ENCODE assay signal across 8 mouse cellular contexts in genomic region chrX:50599780-50600179, GRCm38 (mm10).
DNase-seq lines count a peak whose midpoint lies in the region; ATAC-seq and TF ChIP-seq lines count a peak whose summit lies in the region.

No protein-coding gene starts in this region.

- no peak overlapping the region; the same call in 1 of the 2 replicates for H3K9ac ChIP-seq in ES-E14 (ENCODE audit: insufficient read depth, low read depth, low read length, poor library complexity, severe bottlenecking)
- H3K9ac ChIP-seq in embryonic facial prominence, embryonic 15.5 days: no peak overlapping the region
- no peak overlapping the region for H3K9ac ChIP-seq in hindbrain, embryonic 12.5 days
- H3K9ac ChIP-seq in liver, embryonic 13.5 days: no peak overlapping the region

- no peaks in the 10 kb centered on the region for H3K9me3 ChIP-seq in ES-E14 (ENCODE audit: control insufficient read depth, insufficient read depth, low read depth, low read length)
- H3K9me3 ChIP-seq in embryonic facial prominence, embryonic 15.5 days (replicated peaks): no peaks in the 10 kb centered on the region
- H3K9me3 ChIP-seq in hindbrain, embryonic 12.5 days (replicated peaks): no peaks in the 10 kb centered on the region
- no peaks in the 10 kb centered on the region for H3K9me3 ChIP-seq in liver, embryonic 13.5 days (replicated peaks)

- in situ Hi-C loops in ES-E14 (cut with MboI; ENCODE audit: low sequenced_read_pairs in 2 of 2, unreplicated experiment in 2 of 2): no loop called here

- peak; percentile 83 for DNase-seq in kidney, adult 11 months
- DNase-seq in kidney, postnatal 10 days: no peak
- no peak for DNase-seq in ES-E14 (ENCODE audit: low read depth, low spot score)
- peak; percentile 22 for DNase-seq in liver, embryonic 13.5 days
- peak; percentile 59 for DNase-seq in ovary, postnatal 36 days (ENCODE audit: low spot score)
- no peak for DNase-seq in urinary bladder, adult 2 months (ENCODE audit: low spot score)

- no peak for ATAC-seq in embryonic facial prominence, embryonic 15.5 days (ENCODE audit: insufficient number of reproducible peaks, low FRiP score, low TSS enrichment, low read depth)
- no peak for ATAC-seq in hindbrain, embryonic 12.5 days (ENCODE audit: low FRiP score)
- no peak for ATAC-seq in liver, embryonic 13.5 days (ENCODE audit: low read depth)

- H3K4me1 ChIP-seq in ES-E14 (ENCODE audit: control insufficient read depth in 2 of 2, insufficient read depth in 2 of 2, low read length in 2 of 2, poor library complexity in 1 of 2): no peaks in the 10 kb centered on the region
- H3K4me1 ChIP-seq in embryonic facial prominence, embryonic 15.5 days: no peaks in the 10 kb centered on the region
- H3K4me1 ChIP-seq in hindbrain, embryonic 12.5 days: no peaks in the 10 kb centered on the region
- H3K4me1 ChIP-seq in liver, embryonic 13.5 days (replicated peaks): no peaks in the 10 kb centered on the region

- no peaks in the 10 kb centered on the region for H3K27me3 ChIP-seq in embryonic facial prominence, embryonic 15.5 days
- H3K27me3 ChIP-seq in hindbrain, embryonic 12.5 days: no peaks in the 10 kb centered on the region
- no peaks in the 10 kb centered on the region for H3K27me3 ChIP-seq in liver, embryonic 13.5 days

- H3K4me2 ChIP-seq in embryonic facial prominence, embryonic 15.5 days (replicated peaks): peak overlapping the region; percentile 34; the same call in 1 of the 2 replicates
- peak overlapping the region; percentile 34 for H3K4me2 ChIP-seq in hindbrain, embryonic 12.5 days (replicated peaks)
- H3K4me2 ChIP-seq in liver, embryonic 13.5 days: peak overlapping the region; percentile 42; the same call in 1 of the 2 replicates

- H3K36me3 ChIP-seq in ES-E14 (ENCODE audit: control insufficient read depth, insufficient read depth, low read length, poor library complexity, severe bottlenecking): peaks cover 9% of the 10 kb centered on the region
- H3K36me3 ChIP-seq in embryonic facial prominence, embryonic 15.5 days: peaks cover 7% of the 10 kb centered on the region; the same call in 1 of the 2 replicates
- peaks cover 22% of the 10 kb centered on the region for H3K36me3 ChIP-seq in hindbrain, embryonic 12.5 days
- H3K36me3 ChIP-seq in liver, embryonic 13.5 days: peaks cover 10% of the 10 kb centered on the region; the same call in 1 of the 2 replicates

- H3K27ac ChIP-seq in ES-E14 (ENCODE audit: insufficient read depth, low read depth, low read length, poor library complexity, severe bottlenecking): no peak overlapping the region
- no peak overlapping the region for H3K27ac ChIP-seq in embryonic facial prominence, embryonic 15.5 days (replicated peaks)
- no peak overlapping the region; the same call in 1 of the 2 replicates for H3K27ac ChIP-seq in hindbrain, embryonic 12.5 days
- no peak overlapping the region for H3K27ac ChIP-seq in liver, embryonic 13.5 days

- no peak overlapping the region for H3K4me3 ChIP-seq in ES-E14 (ENCODE audit: insufficient read depth in 1 of 2, low read depth in 1 of 2, low read length in 2 of 2, poor library complexity in 1 of 2, severe bottlenecking in 1 of 2)
- peak overlapping the region; percentile 25 for H3K4me3 ChIP-seq in embryonic facial prominence, embryonic 15.5 days (replicated peaks)
- peak overlapping the region; percentile 15 for H3K4me3 ChIP-seq in hindbrain, embryonic 12.5 days
- H3K4me3 ChIP-seq in liver, embryonic 13.5 days (replicated peaks): peak overlapping the region; percentile 36

- 70% methylated on average over 4 of the region's 4 CpGs for WGBS in embryonic facial prominence, embryonic 15.5 days
- WGBS in hindbrain, embryonic 12.5 days: 66% methylated on average over 4 of the region's 4 CpGs
- 59% methylated on average over 4 of the region's 4 CpGs for WGBS in liver, embryonic 13.5 days (ENCODE audit: insufficient replicate concordance)

TF ChIP-seq in ES-E14, 5 proteins besides CTCF, POLR2A, EP300 and RAD21:
- no peak for TF ChIP-seq HCFC1 (IDR thresholded peaks at IDR 0.05; ENCODE audit: borderline replicate concordance, insufficient read depth, low read length)
- TF ChIP-seq ZNF384 (IDR thresholded peaks at IDR 0.05; ENCODE audit: low read depth, low read length): peak; percentile 98

Comparison
In these comparisons a context has a peak if more than half of its experiments do, and no peak if none do; other contexts are left out.
1. DNase-seq: peak in kidney, adult 11 months (single experiment), liver, embryonic 13.5 days (single experiment) and ovary, postnatal 36 days (single experiment); none in kidney, postnatal 10 days (single experiment), ES-E14 (single experiment) and urinary bladder, adult 2 months (single experiment).
2. H3K4me3 ChIP-seq: peak in embryonic facial prominence, embryonic 15.5 days (single experiment), hindbrain, embryonic 12.5 days (single experiment) and liver, embryonic 13.5 days (single experiment); none in ES-E14 (0 of 2).
3. Peak in every context shown above with its lines, with median percentiles within 50 percentile points of each other: H3K4me2 ChIP-seq.